Mouse (Mus musculus): ENCODE data around the gene Dupd1.

DNA sequence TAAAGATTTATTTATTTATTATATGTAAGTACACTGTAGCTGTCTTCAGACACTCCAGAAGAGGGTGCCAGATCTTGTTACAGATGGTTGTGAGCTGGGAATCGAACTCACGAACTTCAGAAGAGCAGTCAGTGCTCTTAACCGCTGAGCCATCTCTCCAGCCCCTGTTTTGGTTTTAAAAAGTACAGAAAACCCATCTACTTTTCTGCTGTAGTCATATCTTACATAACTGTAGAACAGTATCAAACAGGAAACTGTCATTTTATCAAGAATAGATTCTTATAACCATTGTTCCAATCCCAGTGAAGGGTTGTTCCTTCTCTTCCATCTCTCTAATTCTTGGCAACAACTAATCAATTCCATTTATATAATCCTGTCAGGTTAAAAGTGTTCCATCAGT lies 49.4 kb upstream of the Dupd1 start:
- TF ChIP-seq CTCF (IDR thresholded peaks at IDR 0.05; ENCODE audit: borderline replicate concordance, control insufficient read depth, extremely low read depth, insufficient read depth, low read length, poor library complexity): no peak
- no peak for TF ChIP-seq POLR2A (IDR thresholded peaks at IDR 0.05; ENCODE audit: control insufficient read depth, extremely low read depth, insufficient read depth, low read length, poor library complexity)

All from thymus, adult 2 months (tissue).